Mouse (Mus musculus): ENCODE measurements around the gene Prpf39. TPM values are rescaled to one million over a fixed set of nuclear protein-coding genes. Genes with fewer than 3 reads are reported as not detected.

Prpf39 gene
- total and polyA plus RNA-seq, 3 experiments, result 2.8 to 32.2 (median 25.0) TPM

Other genes starting within 250 kb of the Prpf39 start
- gene Gm527, start 118.4 kb upstream of the Prpf39 start, total RNA-seq (2021), result 1 to 10 TPM; 4.6 to 6.0 TPM
- gene Gm527, start 118.4 kb upstream of the Prpf39 start, polyA plus RNA-seq (2012; rRNA removed), result 0.08 TPM in 1 of 2 replicates, not detected in the other
- gene Klhl28, start 70.8 kb upstream of the Prpf39 start, total RNA-seq (2021), result 10 to 100 TPM; 10.3 to 11.8 TPM
- gene Klhl28, start 70.8 kb upstream of the Prpf39 start, polyA plus RNA-seq (2012; rRNA removed), result 0.90 and 1.6 TPM in 2 replicates
- 10 to 100 TPM; 29.1 to 44.7 TPM for gene Togaram1, start 70.5 kb upstream of the Prpf39 start, total RNA-seq (2021)
- 4.3 and 5.8 TPM in 2 replicates for gene Togaram1, start 70.5 kb upstream of the Prpf39 start, polyA plus RNA-seq (2012; rRNA removed)
- 100 to 1,000 TPM; 105 to 127 TPM for gene Fkbp3, start 37.7 kb downstream of the Prpf39 start, total RNA-seq (2021)
- gene Fkbp3, start 37.7 kb downstream of the Prpf39 start, polyA plus RNA-seq (2012; rRNA removed), result 10.7 and 10.9 TPM in 2 replicates
- 1 to 10 TPM; 6.9 to 9.2 TPM for gene Fancm, start 39.3 kb downstream of the Prpf39 start, total RNA-seq (2021)
- 2.1 and 2.5 TPM in 2 replicates for gene Fancm, start 39.3 kb downstream of the Prpf39 start, polyA plus RNA-seq (2012; rRNA removed)
- gene Mis18bp1, start 136.3 kb downstream of the Prpf39 start, total RNA-seq (2021), result 1 to 10 TPM in 1 of 2 experiments, under 1 TPM in 1; 0.59 to 1.4 TPM
- gene Mis18bp1, start 136.3 kb downstream of the Prpf39 start, polyA plus RNA-seq (2012; rRNA removed), result 0.02 TPM in 1 of 2 replicates, not detected in the other
- gene Wdr20rt, start 189.2 kb downstream of the Prpf39 start, total RNA-seq (2021), result not detected
- gene Wdr20rt, start 189.2 kb downstream of the Prpf39 start, polyA plus RNA-seq (2012; rRNA removed), result not detected in 2 replicates